Mouse (Mus musculus) embryonic fibroblast, embryonic 13.5 days (primary cell): ENCODE measurements around the gene Parvb.
"Not testable (repeated sequence)": the region's sequence is repeated elsewhere in the genome, so short reads cannot be mapped to it uniquely, and the experiment has no call there.

Experiments used
- CTCF ChIP-seq: IDR thresholded peaks from 2 replicates; pipeline ENCODE4 v1.5.1; 2011; ENCODE audit warnings: mild to moderate bottlenecking, control low read depth, low read length, moderate library complexity, borderline replicate concordance; ENCODE audit not compliant: insufficient read depth
- POLR2A ChIP-seq: IDR thresholded peaks from 2 replicates; pipeline ENCODE4 v1.6.1; 2011; ENCODE audit warnings: low read depth, mild to moderate bottlenecking, control low read depth, low read length, moderate library complexity

DNA sequence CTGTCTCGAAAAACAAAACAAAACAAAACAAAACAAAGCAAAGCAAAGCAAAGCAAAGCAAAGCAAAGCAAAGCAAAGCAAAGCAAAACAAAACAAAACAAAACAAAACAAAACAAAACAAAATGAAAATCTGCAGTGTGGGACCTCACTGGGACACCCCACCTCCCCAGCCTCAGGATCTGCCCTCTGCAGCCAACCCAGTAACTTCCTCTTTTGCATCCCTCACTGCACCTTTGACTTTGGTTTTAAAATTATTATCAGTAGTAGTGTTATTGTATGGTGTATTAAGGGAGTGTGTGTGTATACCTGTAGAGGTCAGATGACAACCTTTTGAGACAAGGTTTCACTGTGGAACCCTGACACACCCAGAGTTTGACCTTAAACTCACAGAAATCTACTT lies 57.1 kb downstream of the Parvb start:
- not testable (repeated sequence) for TF ChIP-seq POLR2A, CTCF
